Comparison of ENCODE assay signal across 8 mouse cellular contexts in the genomic region with DNA sequence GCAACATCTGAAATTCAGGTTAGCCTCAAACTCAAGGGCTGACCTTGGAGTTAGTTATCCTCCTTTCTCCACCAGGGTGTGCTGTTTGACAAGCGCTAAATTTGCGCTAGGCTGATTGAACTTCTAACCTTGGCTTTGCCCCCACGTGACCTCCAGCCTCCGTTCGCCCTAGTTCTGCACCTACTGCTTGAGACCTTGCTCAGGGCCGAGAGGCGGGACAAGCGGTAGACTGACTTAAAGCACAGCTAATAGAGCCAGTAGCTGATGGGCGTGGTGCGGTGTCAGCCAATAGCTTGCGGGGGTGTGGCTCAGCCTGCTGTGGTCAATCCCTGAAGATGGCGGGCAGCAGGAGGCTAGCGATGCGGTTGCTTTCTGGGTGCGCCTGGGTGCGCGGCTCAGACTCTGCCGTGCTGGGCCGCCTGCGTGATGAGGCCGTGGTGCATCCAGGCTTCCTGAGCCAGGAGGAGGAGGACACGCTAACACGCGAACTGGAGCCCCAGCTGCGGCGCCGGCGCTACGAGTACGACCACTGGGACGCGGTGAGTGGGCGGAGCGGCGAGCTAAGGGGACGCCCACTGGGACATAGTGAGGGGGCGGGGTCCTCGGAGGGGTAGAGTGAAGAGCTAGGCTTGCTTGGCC. TPM values are rescaled to one million over a fixed set of nuclear protein-coding genes. Genes with fewer than 3 reads are reported as not detected.
DNase-seq lines count a peak whose midpoint lies in the region; ATAC-seq and TF ChIP-seq lines count a peak whose summit lies in the region.

Gene Alkbh7, plus strand, starts transcription at position 311 of the 639 bp plus-strand sequence.

- peak within 1 kb of the TSS; percentile 74 for H3K4me2 ChIP-seq in embryonic facial prominence, embryonic 15.5 days (replicated peaks)
- peak within 1 kb of the TSS; percentile 75 for H3K4me2 ChIP-seq in limb, embryonic 14.5 days (replicated peaks; ENCODE audit: low read depth, low read length, severe bottlenecking)
- H3K4me2 ChIP-seq in midbrain, postnatal 0 days (ENCODE audit: low read depth, low read length, poor library complexity, severe bottlenecking), result peak within 1 kb of the TSS; percentile 52

- H3K27ac ChIP-seq in bone marrow, adult 2 months (ENCODE audit: control insufficient read depth, insufficient read depth, low read depth, low read length, poor library complexity), result peak within 1 kb of the TSS; percentile 23; the same call in 1 of the 2 replicates
- H3K27ac ChIP-seq in embryonic facial prominence, embryonic 15.5 days (replicated peaks), result peak within 1 kb of the TSS; percentile 83
- H3K27ac ChIP-seq in limb, embryonic 14.5 days (replicated peaks; ENCODE audit: low read depth, low read length), result no peak within 1 kb of the TSS
- H3K27ac ChIP-seq in midbrain, postnatal 0 days (ENCODE audit: low read depth, low read length), result peak within 1 kb of the TSS; percentile 77

- ATAC-seq in embryonic facial prominence, embryonic 15.5 days (ENCODE audit: insufficient number of reproducible peaks, low FRiP score, low TSS enrichment, low read depth), result peak; percentile 98
- ATAC-seq in limb, embryonic 14.5 days (ENCODE audit: low FRiP score, low read depth), result peak; percentile 98
- ATAC-seq in midbrain, postnatal 0 days (ENCODE audit: low FRiP score), result peak; percentile 97

- no peaks in the 10 kb centered on the region; the same call in 1 of the 2 replicates for H3K4me1 ChIP-seq in bone marrow, adult 2 months (ENCODE audit: control insufficient read depth, insufficient read depth, low read length)
- H3K4me1 ChIP-seq in embryonic facial prominence, embryonic 15.5 days, result peaks cover 17% of the 10 kb centered on the region
- H3K4me1 ChIP-seq in limb, embryonic 14.5 days (ENCODE audit: control insufficient read depth, insufficient read depth, low read length), result peaks cover 8% of the 10 kb centered on the region; the same call in 1 of the 2 replicates
- H3K4me1 ChIP-seq in midbrain, postnatal 0 days (ENCODE audit: insufficient read depth, low read length), result 0 out of 2 replicates have a peak, but pooled peaks cover 4% of the 10 kb centered on the region

- DNase-seq in 416B (ENCODE audit: low read depth), result peak; percentile 100
- peak; percentile 98 for DNase-seq in heart, adult 8-10 months (ENCODE audit: low spot score)
- peak; percentile 99 for DNase-seq in kidney, adult 9 months
- peak; percentile 98 for DNase-seq in limb, embryonic 14.5 days (ENCODE audit: low spot score)
- DNase-seq in midbrain, postnatal 0 days (ENCODE audit: low spot score), result peak; percentile 98
- DNase-seq in spleen, postnatal 14 days (ENCODE audit: low spot score in 2 of 2), result peak; percentile 88 to 90

- peak within 1 kb of the TSS; percentile 87 for H3K4me3 ChIP-seq in bone marrow, adult 2 months (replicated peaks; ENCODE audit: control insufficient read depth, low read depth, low read length)
- peak within 1 kb of the TSS; percentile 90 for H3K4me3 ChIP-seq in embryonic facial prominence, embryonic 15.5 days (replicated peaks)
- H3K4me3 ChIP-seq in limb, embryonic 14.5 days (replicated peaks; ENCODE audit: low read length), result peak within 1 kb of the TSS; percentile 81
- peak within 1 kb of the TSS; percentile 60 for H3K4me3 ChIP-seq in midbrain, postnatal 0 days (ENCODE audit: low read depth, low read length)

- no peaks in the 10 kb centered on the region for H3K27me3 ChIP-seq in embryonic facial prominence, embryonic 15.5 days
- no peaks in the 10 kb centered on the region for H3K27me3 ChIP-seq in limb, embryonic 14.5 days (ENCODE audit: control insufficient read depth, insufficient read depth, low read length)
- H3K27me3 ChIP-seq in midbrain, postnatal 0 days (ENCODE audit: insufficient read depth, low read length), result no peaks in the 10 kb centered on the region

- TF ChIP-seq CTCF in bone marrow, adult 2 months (IDR thresholded peaks at IDR 0.05; ENCODE audit: control insufficient read depth, insufficient read depth, low read length), result peak; percentile 88
- peak; percentile 83 for TF ChIP-seq CTCF in midbrain, postnatal 0 days (IDR thresholded peaks at IDR 0.05)

- H3K36me3 ChIP-seq in embryonic facial prominence, embryonic 15.5 days, result peaks cover 68% of the 10 kb centered on the region
- peaks cover 52% of the 10 kb centered on the region for H3K36me3 ChIP-seq in limb, embryonic 14.5 days (ENCODE audit: control insufficient read depth, insufficient read depth, low read length)
- H3K36me3 ChIP-seq in midbrain, postnatal 0 days (ENCODE audit: insufficient read depth, low read length), result peaks cover 49% of the 10 kb centered on the region

- peak; percentile 59; the same call in 1 of the 2 replicates for TF ChIP-seq POLR2A in bone marrow, adult 2 months (IDR thresholded peaks at IDR 0.05; ENCODE audit: borderline replicate concordance, control insufficient read depth, low read depth, low read length)
- no peak for TF ChIP-seq POLR2A in limb, embryonic 14.5 days (IDR thresholded peaks at IDR 0.05; ENCODE audit: borderline replicate concordance, extremely low read depth, insufficient read depth, insufficient read length)

- WGBS in bone marrow, adult 2 months, result under 1% methylated on average over 38 of the region's 38 CpGs
- WGBS in embryonic facial prominence, embryonic 15.5 days, result under 1% methylated on average over 38 of the region's 38 CpGs
- under 1% methylated on average over 38 of the region's 38 CpGs for WGBS in limb, embryonic 14.5 days
- under 1% methylated on average over 38 of the region's 38 CpGs for WGBS in midbrain, postnatal 0 days

- H3K9ac ChIP-seq in embryonic facial prominence, embryonic 15.5 days, result peak within 1 kb of the TSS; percentile 50
- peak within 1 kb of the TSS; percentile 65 for H3K9ac ChIP-seq in limb, embryonic 14.5 days (ENCODE audit: low read depth, low read length, severe bottlenecking)
- H3K9ac ChIP-seq in midbrain, postnatal 0 days (replicated peaks; ENCODE audit: low read length, poor library complexity, severe bottlenecking), result peak within 1 kb of the TSS; percentile 65

- H3K9me3 ChIP-seq in embryonic facial prominence, embryonic 15.5 days (replicated peaks), result no peaks in the 10 kb centered on the region
- H3K9me3 ChIP-seq in limb, embryonic 14.5 days (ENCODE audit: control insufficient read depth, low read length), result no peaks in the 10 kb centered on the region
- no peaks in the 10 kb centered on the region for H3K9me3 ChIP-seq in midbrain, postnatal 0 days (ENCODE audit: low read length)

RNA-seq across cellular contexts. Expression of gene Alkbh7, which starts in this region (rescaled TPM):
- polyA plus RNA-seq in bone marrow, adult 2 months (2011; ENCODE audit: insufficient read depth, insufficient read length, low replicate concordance, missing spikeins), result 4.4 and 11.1 TPM in 2 replicates
- 34.9 and 42.3 TPM in 2 replicates for polyA plus RNA-seq in embryonic facial prominence, embryonic 15.5 days (2015; fragmentation: Nextera tagmentation; extraction: Ambion mirVana)
- total RNA-seq in heart, adult 8-10 months (2022), result 10 to 100 TPM; 68.0 to 76.3 (median 74.3) TPM
- polyA plus RNA-seq in limb, embryonic 14.5 days (2012; rRNA removed), result 25.1 and 33.9 TPM in 2 replicates
- polyA plus RNA-seq in limb, embryonic 14.5 days (2014; fragmentation: Nextera tagmentation; extraction: Ambion mirVana), result 40.6 and 41.8 TPM in 2 replicates
- 44.3 and 64.8 TPM in 2 replicates for total RNA-seq in midbrain, postnatal 0 days (2014; rRNA removed)
- polyA plus RNA-seq in midbrain, postnatal 0 days (2015; fragmentation: Nextera tagmentation; extraction: Ambion mirVana), result 75.5 and 75.8 TPM in 2 replicates
